Mouse (Mus musculus) embryonic facial prominence, embryonic 12.5 days (tissue): ENCODE measurements around the gene Depp1. TPM values are rescaled to one million over a fixed set of nuclear protein-coding genes. Genes with fewer than 3 reads are reported as not detected.
"Not testable (repeated sequence)": the region's sequence is repeated elsewhere in the genome, so short reads cannot be mapped to it uniquely, and the experiment has no call there.

ENCODE experiments used
- ATAC-seq: fragments of 200-750 bp; cut with Nextera tagmentation; 2 replicates; pipeline ENCODE4 v1.8.0; 2017; ENCODE audit not compliant: insufficient number of reproducible peaks, insufficient read depth, low FRiP score, low TSS enrichment
- H3K27ac ChIP-seq: fragments of 300-500 bp; sonication (generic); 2 replicates; pipeline ENCODE4 v1.5.1; 2016; ENCODE audit warnings: mild to moderate bottlenecking
- H3K27me3 ChIP-seq: fragments of 300-500 bp; sonication (generic); 2 replicates; pipeline ENCODE4 v1.6.1; 2016; ENCODE audit warnings: mild to moderate bottlenecking, moderate library complexity
- H3K36me3 ChIP-seq: fragments of 300-500 bp; sonication (generic); 2 replicates; pipeline ENCODE4 v1.6.1; 2016; ENCODE audit warnings: mild to moderate bottlenecking
- H3K4me1 ChIP-seq: fragments of 300-500 bp; sonication (generic); 2 replicates; pipeline ENCODE4 v1.6.1; 2016
- H3K4me2 ChIP-seq: fragments of 300-500 bp; sonication (generic); replicated peaks from 2 replicates; pipeline ENCODE4 v1.6.1; 2016; ENCODE audit warnings: mild to moderate bottlenecking, moderate library complexity
- H3K4me3 ChIP-seq: fragments of 300-500 bp; sonication (generic); 2 replicates; pipeline ENCODE4 v1.5.1; 2016; ENCODE audit warnings: mild to moderate bottlenecking
- H3K9ac ChIP-seq: fragments of 300-500 bp; sonication (generic); 2 replicates; pipeline ENCODE4 v1.6.1; 2016; ENCODE audit warnings: mild to moderate bottlenecking, moderate library complexity
- H3K9me3 ChIP-seq: fragments of 300-500 bp; sonication (generic); 2 replicates; pipeline ENCODE4 v1.6.1; 2016; ENCODE audit warnings: mild to moderate bottlenecking, moderate library complexity
- WGBS: fragments of 180-500 bp; shearing (Covaris S2); methylation state at CpG from one replicate; pipeline ENCODE4 v1.1.7; 2016; 5-methylcytosine and 5-hydroxymethylcytosine counted together
- polyA plus RNA-seq: library from polyadenylated mRNA; unstranded; fragments of >200 nt; fragmentation: Nextera tagmentation; extraction: Ambion mirVana; gene quantifications from 2 replicates; pipeline ENCODE4 v1.2.1, GENCODE M21; 2016

The Depp1 gene
- 12.6 and 16.9 TPM in 2 replicates for polyA plus RNA-seq

DNA sequence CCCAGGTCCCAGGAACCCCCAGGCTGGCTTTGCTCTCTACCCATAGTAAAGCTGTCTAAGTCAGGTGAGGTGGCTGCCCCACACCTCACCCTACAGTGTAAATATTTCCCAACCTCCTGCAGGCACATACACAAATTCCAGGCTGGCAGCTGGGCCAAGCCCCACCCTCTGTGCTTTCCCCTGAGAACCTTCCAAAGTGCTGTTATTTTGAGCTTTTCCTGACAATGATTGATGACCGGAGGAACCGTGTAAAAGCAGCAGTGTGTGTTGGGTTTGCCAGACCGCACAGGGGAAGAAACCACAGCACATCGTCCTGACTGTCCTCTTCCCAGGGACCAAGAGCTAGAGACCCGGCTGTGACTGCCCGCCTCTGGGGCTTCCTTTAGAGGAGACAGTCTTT is at the start of gene Depp1:
Depp1 (plus strand) TSS at position 204 of the 400 bp plus-strand sequence.
- H3K4me2 ChIP-seq = 0 out of 2 replicates have a peak within 1 kb of the TSS, but pooled peaks have one; percentile 9
- no peak for ATAC-seq

DNA sequence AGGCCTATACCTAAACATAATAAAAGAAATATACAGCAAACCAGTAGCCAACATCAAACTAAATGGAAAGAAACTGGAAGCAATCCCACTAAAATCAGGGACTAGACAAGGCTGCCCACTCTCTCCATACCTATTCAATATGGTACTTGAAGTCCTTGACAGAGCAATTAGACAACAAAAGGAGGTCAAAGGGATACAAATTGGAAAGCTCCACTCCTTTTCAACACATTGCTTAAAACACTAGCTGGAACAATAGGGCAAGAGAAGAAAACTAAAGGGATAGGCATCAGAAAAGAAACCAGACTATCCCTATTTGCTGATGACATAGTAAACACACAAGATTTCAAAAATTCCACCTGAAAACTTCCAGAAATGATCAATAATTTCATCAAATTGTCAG is 49.4 kb upstream of the Depp1 start:
- H3K4me2 ChIP-seq, H3K27me3 ChIP-seq, H3K36me3 ChIP-seq, ATAC-seq, H3K4me3 ChIP-seq, H3K9me3 ChIP-seq, H3K4me1 ChIP-seq, H3K27ac ChIP-seq, H3K9ac ChIP-seq: not testable (repeated sequence)

More for the DNA sequence above, at the start of gene Depp1:
- no peak within 1 kb of the TSS for H3K4me3 ChIP-seq
- no peaks in the 10 kb centered on the region for H3K27me3 ChIP-seq
- peak within 1 kb of the TSS; percentile 23; the same call in 1 of the 2 replicates for H3K27ac ChIP-seq
- no peaks in the 10 kb centered on the region for H3K36me3 ChIP-seq
- no peak within 1 kb of the TSS for H3K9ac ChIP-seq
- no peaks in the 10 kb centered on the region for H3K9me3 ChIP-seq
- peaks cover 10% of the 10 kb centered on the region for H3K4me1 ChIP-seq
- WGBS = 47% methylated on average over 6 of the region's 6 CpGs

DNA sequence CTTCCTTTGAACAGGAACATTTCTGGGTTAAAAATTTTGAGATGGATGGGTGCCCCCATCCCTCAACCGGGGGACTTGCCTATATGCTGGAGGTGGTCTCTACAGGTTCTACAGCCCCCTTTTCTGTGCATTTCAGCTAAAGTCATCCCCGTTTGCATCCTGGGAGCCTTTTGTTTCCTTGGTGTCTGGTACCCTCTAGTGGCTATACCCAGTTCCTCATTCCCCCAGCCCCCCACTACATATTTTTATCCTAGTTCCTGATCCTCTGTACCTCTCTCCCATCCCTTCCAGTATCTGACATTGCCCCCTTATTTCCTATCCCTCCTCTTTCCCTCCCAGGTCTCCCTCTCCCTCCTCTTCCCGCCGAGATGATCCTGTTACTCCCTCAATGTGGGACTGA is 43.2 kb upstream of the Depp1 start:
- Histone ChIP-seq H3K36me3 (no peaks in the 10 kb centered on the region), H3K9me3 (no peaks in the 10 kb centered on the region), H3K27me3 (no peaks in the 10 kb centered on the region), H3K27ac (no peak overlapping the region), H3K4me1 (no peaks in the 10 kb centered on the region), H3K4me2 (no peak overlapping the region), H3K9ac (no peak overlapping the region), H3K4me3 (no peak overlapping the region)
- WGBS = 53% methylated on average over 4 of the region's 4 CpGs
- ATAC-seq = no peak

DNA sequence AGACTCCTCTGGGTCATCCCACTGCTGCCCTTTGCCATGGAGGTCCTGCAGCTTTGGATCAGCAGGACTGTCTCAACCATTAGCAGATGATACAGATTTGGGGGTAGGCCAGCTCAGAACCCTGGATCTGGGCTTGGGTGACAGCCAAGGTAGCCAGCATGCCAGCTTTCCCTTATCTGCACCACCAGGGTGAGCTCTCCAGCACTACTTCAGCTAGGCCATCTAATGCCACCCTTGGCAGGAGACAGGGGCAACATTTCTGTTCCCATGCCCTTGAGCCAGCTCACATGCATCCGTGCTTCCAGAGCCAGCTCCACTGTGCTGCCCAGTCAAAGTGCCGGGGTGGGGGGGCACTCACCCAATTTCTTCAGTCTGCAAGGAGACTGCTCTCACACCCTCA is 34.7 kb upstream of the Depp1 start:
- ATAC-seq = no peak

DNA sequence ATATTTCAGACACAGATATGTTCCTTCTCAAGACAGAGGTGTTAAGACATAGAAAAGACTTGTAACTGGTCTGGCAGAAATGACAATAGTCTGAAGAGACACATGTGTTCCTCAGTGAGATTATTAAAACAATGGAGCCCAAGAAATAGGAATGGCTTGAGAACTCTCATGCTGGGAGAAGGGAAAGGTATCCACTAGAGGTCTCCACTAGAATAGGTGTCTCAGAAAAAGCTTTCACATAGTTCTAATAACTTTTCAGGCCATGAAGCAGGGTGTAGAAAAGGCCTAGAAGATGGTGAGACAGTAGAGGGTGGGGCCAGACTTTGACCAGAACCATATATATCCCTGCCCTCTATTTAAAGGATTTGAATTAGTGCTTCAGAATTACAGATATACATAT is 32.3 kb upstream of the Depp1 start:
- no peaks in the 10 kb centered on the region for H3K27me3 ChIP-seq
- no peak overlapping the region for H3K27ac ChIP-seq
- no peak overlapping the region for H3K4me3 ChIP-seq
- H3K9me3 ChIP-seq = no peaks in the 10 kb centered on the region
- ATAC-seq = no peak
- no peak overlapping the region for H3K9ac ChIP-seq
- H3K4me2 ChIP-seq = no peak overlapping the region
- no peaks in the 10 kb centered on the region for H3K36me3 ChIP-seq
- no peaks in the 10 kb centered on the region for H3K4me1 ChIP-seq

More for the DNA sequence above, 34.7 kb upstream of the Depp1 start:
- Histone ChIP-seq H3K9ac (no peak overlapping the region), H3K27me3 (no peaks in the 10 kb centered on the region), H3K4me1 (no peaks in the 10 kb centered on the region), H3K9me3 (no peaks in the 10 kb centered on the region), H3K4me3 (no peak overlapping the region), H3K27ac (no peak overlapping the region), H3K4me2 (no peak overlapping the region), H3K36me3 (no peaks in the 10 kb centered on the region)
- WGBS = 95% methylated on average over 2 of the region's 2 CpGs

DNA sequence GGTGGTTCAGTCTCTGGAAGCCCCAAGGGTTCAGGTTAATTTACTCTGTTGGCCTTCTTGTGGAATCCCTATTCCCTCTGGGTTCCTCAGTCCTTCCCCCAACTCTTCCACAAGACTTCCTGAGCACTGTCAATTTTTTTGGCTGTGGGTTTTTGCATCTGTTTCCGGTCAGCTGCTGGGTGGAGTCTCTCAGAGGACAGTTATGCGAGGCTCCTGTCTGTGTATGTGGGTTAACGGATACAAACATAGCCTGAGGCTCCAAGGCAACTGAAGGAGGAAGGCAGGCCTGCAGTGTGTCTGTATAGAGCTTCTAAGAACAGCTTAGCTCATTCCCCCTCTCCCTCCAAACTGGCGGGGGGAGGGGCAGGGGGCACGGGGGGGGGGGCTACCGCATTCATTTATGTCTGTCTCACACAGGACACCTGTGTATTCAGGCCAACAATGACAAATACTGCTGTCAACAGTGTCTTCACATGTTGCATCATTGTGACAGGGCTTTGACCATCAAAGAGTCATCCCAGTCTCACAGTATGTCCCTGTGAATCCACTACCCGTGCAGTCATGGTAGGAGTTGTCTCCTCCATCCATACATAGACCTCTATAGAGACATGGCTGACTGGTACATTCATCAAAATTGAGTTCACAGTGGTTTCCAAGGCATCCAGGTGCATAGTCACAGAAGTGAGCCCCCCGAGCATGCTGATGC is 28.9 kb upstream of the Depp1 start:
- no peak overlapping the region for H3K9ac ChIP-seq
- peaks cover 20% of the 10 kb centered on the region for H3K36me3 ChIP-seq
- no peak overlapping the region for H3K4me3 ChIP-seq
- no peak for ATAC-seq
- H3K27me3 ChIP-seq = no peaks in the 10 kb centered on the region
- no peak overlapping the region for H3K27ac ChIP-seq
- 50% methylated on average over 6 of the region's 8 CpGs for WGBS
- H3K4me2 ChIP-seq = no peak overlapping the region
- no peaks in the 10 kb centered on the region for H3K4me1 ChIP-seq
- H3K9me3 ChIP-seq = no peaks in the 10 kb centered on the region

DNA sequence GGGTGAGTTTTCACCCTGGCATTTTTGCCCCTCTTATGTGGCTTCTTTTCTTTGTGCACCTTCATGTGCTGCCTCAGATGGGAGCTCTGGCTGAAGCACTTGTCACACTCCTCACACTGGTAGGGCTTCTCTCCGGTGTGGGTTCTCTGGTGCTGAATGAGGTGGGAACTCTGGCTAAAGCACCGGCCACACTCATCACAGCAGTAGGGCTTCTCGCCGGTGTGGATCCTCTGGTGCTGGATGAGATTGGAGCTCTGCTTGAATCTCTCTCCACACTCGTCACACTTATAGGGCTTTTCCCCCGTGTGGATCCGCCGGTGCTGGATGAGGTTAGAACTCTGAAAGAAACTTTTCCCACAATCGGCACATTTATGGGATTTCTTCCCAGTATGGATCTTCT is 24.0 kb upstream of the Depp1 start:
- not testable (repeated sequence) for H3K9ac ChIP-seq, H3K9me3 ChIP-seq, ATAC-seq, H3K27ac ChIP-seq, H3K4me1 ChIP-seq, H3K4me3 ChIP-seq, H3K4me2 ChIP-seq, H3K27me3 ChIP-seq
- WGBS = 95% methylated on average over 9 of the region's 9 CpGs
- H3K36me3 ChIP-seq = peaks cover 27% of the 10 kb centered on the region

DNA sequence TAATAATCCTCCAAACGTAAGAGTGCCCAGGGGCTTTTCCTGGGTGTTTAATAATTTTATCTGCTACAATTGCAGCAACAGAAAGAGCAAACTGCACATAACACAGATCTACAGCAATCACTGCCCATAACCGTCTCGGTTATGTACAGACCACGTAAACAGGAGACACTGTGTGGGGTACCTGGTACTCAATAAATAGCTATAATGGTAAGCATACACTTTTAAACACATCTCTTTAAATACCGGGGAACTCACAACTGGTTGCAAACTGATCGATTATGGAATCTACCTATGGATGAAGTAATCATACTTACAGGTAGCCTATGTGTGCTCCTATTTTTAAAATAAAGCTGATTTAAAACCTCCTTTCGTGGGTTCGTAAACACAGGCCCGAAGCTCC is 22.3 kb upstream of the Depp1 start:
- H3K9me3 ChIP-seq = no peaks in the 10 kb centered on the region
- peak overlapping the region; percentile 96 for H3K9ac ChIP-seq
- H3K27me3 ChIP-seq = no peaks in the 10 kb centered on the region
- peak overlapping the region; percentile 63 for H3K4me2 ChIP-seq
- 0 out of 2 replicates have a peak, but pooled peaks cover 3% of the 10 kb centered on the region for H3K4me1 ChIP-seq
- ATAC-seq = no peak
- WGBS = 17% methylated on average over 9 of the region's 9 CpGs
- peak overlapping the region; percentile 86 for H3K27ac ChIP-seq
- H3K36me3 ChIP-seq = peaks cover 27% of the 10 kb centered on the region
- H3K4me3 ChIP-seq = peak overlapping the region; percentile 81

DNA sequence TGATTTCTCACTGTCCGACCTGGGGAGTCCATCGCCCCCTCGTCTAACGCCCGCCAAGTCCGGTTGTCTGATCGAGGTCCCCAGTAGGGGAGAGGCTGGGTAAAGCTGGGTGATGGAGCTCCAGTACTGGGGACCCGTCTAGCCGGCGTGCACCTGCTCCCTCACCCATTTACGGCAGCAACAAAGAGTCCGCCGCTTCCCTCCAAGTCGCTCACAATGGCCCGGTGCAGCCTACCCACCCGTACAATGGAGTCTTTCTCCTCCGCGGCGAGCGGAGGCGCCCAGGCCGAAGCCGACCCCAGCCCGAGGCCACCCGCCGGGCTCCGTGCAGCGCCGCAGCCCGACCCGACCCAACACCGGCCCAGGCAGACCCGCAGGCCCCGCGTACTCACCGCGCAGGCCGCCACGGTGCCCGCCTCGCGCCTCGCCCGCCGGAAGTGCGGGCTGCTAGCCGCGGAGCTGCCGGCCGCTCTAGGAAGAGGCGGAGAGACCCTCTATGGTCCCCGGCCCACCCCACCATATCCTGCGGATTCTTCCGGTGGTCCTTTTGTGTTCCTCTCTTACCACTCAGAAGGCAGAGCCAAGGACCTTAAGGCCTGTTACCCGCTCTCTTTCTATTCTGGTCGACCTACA is 21.8 kb upstream of the Depp1 start, which contains the start of gene Zfp422:
Zfp422 (minus strand) TSS at position 461 of the 633 bp plus-strand sequence.
- H3K4me2 ChIP-seq = peak within 1 kb of the TSS; percentile 63
- peaks cover 27% of the 10 kb centered on the region for H3K36me3 ChIP-seq
- ATAC-seq = peak; percentile 92
- peak within 1 kb of the TSS; percentile 81 for H3K4me3 ChIP-seq
- 0 out of 2 replicates have a peak, but pooled peaks cover 3% of the 10 kb centered on the region for H3K4me1 ChIP-seq
- no peaks in the 10 kb centered on the region for H3K27me3 ChIP-seq
- H3K27ac ChIP-seq = peak within 1 kb of the TSS; percentile 86
- peak within 1 kb of the TSS; percentile 96 for H3K9ac ChIP-seq
- under 1% methylated on average over 56 of the region's 56 CpGs for WGBS
- no peaks in the 10 kb centered on the region for H3K9me3 ChIP-seq

DNA sequence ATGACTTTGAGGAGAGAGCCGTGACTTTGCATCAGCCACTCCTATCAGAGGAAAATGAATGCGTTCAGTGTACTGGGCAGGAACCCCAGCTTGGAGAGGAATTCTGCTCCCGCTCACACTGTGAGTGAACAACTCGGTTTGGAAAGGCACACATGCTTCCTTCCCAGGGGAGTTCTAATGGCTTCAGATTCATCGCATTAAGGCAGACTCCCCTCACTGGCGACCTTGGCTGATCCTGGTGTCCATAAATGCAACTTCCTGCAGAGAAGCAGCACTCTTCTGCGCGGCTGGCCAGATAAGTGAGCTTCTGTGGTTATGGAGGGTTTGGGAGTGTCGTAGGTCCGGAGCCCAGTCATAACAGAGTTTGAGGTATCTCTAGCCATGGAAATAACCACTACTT is 20.6 kb upstream of the Depp1 start:
- no peak overlapping the region for H3K4me3 ChIP-seq
- 0 out of 2 replicates have a peak, but pooled peaks cover 3% of the 10 kb centered on the region for H3K4me1 ChIP-seq
- H3K4me2 ChIP-seq = no peak overlapping the region
- no peaks in the 10 kb centered on the region for H3K27me3 ChIP-seq
- H3K27ac ChIP-seq = no peak overlapping the region
- H3K9ac ChIP-seq = no peak overlapping the region
- WGBS = 91% methylated on average over 10 of the region's 10 CpGs
- ATAC-seq = no peak
- H3K36me3 ChIP-seq = peaks cover 18% of the 10 kb centered on the region
- no peaks in the 10 kb centered on the region for H3K9me3 ChIP-seq

DNA sequence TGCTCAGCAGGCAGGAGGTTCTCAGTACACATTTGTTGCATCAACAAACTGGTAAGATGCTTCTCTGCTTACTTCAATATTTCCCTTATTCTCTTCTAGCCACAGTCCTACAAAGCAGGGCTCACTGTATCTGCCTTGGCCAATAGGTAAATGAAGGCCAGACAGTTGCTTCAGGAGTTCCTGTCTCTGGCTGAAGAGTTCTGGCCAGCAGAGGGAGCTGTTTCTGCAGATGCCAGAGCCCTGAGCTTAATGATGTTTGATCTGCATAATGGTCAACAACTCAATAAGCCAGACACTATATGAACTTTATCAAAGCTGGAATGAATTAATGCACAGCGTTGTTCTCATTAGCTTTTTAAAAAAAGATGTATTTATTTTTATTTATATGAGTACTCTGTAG is 18.3 kb upstream of the Depp1 start:
- Histone ChIP-seq H3K36me3 (peaks cover under 1% of the 10 kb centered on the region; the same call in 1 of the 2 replicates), H3K9ac (no peak overlapping the region), H3K27me3 (no peaks in the 10 kb centered on the region), H3K9me3 (no peaks in the 10 kb centered on the region), H3K4me2 (no peak overlapping the region), H3K27ac (no peak overlapping the region), H3K4me3 (no peak overlapping the region), H3K4me1 (0 out of 2 replicates have a peak, but pooled peaks cover 3% of the 10 kb centered on the region)
- 60% methylated on average over 1 of the region's 1 CpGs for WGBS
- ATAC-seq = no peak
